Mouse (Mus musculus) lung, postnatal 4 days (tissue): ENCODE results near the gene Sympk.

Experiments used
- DNase-seq, 2 experiments: peaks; one replicate each; pipeline ENCODE4 v3.0.0; 2021

Gene Sympk

DNA sequence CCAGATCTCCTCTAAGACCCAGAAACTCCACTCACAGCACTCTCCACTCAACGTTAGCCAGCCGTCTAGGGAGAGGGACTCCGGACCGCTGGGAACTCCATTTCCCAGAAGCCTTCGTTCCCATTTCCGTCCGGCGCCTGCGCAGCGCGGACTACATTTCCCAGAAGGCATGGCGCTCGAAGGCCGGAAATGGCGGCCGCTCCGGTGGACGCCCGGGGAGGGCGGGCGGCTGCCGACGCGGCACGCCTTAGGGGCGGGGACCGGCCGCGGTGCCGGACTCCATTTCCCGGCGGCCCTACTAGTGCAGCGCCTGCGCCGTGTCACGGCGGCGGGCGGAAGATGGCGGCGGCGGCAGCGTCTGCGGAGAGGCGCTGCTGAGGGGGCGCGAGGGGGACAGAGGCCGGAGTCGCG lies at the start of gene Sympk:
Sympk (plus strand) TSS at position 282 of the 411 bp plus-strand sequence.
- DNase-seq = peak; percentile 97 to 98

DNA sequence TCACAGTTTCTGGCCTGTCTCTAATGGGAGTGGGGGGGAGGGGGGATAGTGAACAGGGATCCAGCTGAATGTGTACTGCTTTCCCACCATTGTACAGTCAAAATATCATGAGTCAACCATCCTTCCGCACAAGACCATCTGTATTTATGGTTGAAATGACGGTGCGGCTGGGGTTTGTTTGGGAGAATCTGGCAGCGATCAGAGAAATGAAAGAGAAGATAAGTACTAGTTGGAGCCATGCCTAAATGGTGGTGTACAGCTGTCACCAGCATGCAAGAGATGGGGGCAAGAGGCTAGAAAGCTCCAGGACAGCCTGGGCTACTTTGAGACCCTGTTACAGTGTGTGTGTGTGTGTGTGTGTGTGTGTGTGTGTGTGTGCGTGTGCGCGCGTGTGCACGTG lies 45.8 kb upstream of the Sympk start:
- DNase-seq = no peak

DNA sequence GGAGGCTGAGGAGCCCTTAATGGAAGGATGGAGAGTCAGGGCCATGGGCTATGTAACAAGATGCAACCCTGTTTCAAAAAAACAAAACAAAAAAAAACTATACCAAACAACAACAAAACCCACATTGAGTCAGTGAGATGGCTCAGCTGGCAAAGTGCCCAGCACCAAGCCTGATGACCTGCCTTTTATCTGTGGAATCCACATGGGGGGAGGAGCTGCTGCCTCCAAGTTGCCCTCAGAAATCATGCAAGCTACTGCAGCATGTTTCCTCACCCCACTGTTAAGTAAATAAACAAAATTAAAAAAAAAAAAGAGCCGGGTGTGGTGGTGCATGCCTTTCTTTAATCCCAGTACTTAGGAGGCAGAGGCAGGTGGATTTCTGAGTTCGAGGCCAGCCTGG lies 37.7 kb upstream of the Sympk start:
- no peak for DNase-seq

DNA sequence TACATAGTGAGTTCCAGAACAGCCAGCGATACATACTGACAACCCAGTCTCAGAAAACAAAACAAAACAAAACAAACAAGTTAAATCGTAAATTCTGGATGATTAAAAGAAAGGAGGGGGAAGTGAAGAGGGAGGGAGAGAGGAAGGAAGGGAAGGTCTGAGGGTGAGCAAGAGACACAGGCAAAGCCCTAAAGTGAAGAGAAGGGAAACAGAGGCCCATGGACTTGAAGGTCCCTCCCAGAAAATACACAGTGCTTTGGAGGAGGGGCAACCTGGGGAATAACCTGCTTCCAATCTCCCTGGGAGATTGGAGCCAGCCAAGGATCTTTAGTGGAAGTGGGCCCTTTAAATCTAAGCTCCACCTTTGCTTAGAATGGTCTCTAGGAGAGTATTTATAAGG lies 37.1 kb upstream of the Sympk start, which contains the start of gene Nanos2:
Nanos2 (plus strand) TSS at position 301 of the 400 bp plus-strand sequence.
- DNase-seq = no peak

DNA sequence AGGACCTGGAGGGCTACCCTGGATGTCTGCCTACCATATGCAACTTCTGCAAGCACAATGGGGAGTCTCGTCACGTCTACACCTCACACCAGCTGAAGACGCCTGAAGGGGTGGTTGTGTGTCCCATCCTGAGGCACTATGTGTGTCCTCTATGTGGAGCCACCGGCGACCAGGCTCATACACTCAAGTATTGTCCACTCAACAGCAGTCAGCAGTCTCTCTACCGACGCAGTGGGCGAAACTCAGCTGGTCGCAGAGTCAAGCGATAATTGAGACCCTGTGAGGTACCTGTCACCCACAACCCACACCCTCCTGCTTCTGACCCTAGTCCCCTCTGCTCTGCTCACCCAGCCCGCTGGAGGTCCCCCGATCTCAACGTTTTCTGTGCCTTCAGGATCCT lies 36.4 kb upstream of the Sympk start:
- no peak for DNase-seq

DNA sequence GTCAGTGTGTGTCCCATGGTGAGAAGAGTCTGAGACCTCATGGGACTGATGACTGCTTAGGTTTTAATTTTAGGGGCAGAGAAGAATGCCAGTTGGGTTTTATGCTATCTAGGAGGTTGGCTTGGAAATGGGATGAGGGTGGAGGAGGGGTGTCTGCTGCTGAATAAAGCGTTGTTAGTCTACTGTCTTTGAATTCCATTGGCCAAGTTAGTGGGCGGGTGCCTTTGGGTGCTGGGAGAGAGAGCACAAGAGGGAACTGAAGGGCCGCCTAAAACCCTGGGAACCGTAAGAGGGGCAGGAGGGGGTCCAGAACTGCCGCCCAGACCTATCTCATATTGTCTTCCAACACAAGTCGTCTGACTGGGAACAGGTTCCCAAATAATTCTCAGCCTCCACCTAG lies 35.4 kb upstream of the Sympk start:
- DNase-seq = no peak

DNA sequence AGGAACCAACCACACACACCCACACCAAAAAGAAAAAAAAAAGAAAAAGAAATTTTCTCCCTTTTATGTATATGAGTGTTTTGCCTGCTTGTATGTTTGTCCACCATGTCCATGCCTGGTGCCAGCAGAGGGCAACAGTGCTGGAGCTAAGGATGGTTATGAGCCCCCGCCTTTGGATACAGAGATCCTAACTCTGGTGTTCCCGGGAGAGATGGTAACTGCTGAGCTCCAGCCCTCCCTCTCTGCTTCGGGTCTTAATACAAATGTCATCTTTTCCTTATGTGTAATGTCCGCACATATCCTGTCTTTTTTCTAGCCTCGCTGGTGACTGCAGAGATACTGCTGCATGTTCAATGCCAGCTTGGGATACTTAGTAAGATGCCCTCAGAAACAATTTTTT lies 34.2 kb upstream of the Sympk start:
- no peak for DNase-seq

DNA sequence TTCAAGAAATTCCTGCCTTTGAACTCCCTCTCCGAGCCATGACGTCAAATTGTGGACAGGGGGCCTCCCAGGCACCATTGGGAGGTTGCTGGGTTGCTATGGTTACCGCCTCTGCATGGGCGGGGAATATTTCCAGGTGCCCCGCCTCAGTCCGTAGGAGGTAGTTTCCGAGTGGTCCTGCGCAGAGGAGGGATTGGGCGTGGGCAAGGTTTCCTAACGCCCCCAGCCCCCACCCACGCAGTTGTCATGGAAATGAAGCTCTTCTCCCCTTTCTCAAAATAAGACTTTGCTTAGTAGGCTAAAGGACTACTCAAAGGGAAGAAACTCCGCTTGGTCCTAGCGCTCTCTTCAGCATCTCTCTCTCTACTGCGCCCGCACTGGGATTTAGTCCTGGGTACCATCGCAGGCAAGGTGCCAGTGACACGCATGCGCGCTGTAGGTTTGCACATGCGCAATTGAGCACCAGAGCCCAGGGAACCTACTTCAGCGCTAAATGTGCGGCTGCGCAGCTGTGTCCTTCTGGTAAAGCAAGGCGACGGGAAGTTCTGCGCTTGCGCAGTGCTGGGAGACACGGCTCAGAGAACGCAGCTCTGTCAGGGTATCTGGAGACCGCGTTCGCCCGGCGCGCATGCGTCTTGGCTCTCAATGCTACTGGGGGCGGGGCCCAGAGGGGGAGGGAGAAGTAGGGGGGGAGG lies 33.4 kb upstream of the Sympk start, which contains the start of gene Mypop:
Mypop (plus strand) TSS at position 645 of the 695 bp plus-strand sequence.
- DNase-seq = peak; percentile 99 to 100

DNA sequence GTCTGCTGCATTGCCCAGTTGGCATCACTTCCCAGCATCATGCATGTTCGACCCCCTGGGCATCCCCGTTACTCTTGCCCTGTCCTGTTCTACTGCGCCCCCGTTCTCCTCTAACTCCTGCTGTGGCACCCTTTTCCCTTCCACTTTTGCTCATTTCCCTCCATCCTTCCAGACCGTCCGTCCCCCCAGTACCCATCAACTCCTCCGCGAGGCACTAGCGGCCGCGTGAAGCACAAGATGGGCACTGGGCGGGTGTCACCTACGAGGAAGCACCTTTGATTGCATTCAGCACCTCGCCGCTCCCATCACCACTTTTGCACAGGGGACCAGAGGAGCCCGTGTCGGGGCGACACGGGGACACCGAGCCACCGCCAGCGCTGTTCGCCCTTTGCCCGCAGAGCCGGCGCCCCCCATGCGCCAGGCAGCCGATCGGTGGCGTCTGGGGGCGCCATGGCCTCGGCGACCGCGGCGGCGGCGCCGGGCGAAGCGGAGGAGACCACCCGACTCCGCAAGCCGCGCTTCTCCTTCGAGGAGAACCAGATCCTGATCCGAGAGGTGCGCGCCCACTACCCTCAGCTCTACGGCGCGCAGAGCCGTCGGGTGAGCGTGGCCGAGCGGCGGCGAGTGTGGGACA lies 32.4 kb upstream of the Sympk start:
- DNase-seq = peak in 1 of 2 experiments; percentile 31

DNA sequence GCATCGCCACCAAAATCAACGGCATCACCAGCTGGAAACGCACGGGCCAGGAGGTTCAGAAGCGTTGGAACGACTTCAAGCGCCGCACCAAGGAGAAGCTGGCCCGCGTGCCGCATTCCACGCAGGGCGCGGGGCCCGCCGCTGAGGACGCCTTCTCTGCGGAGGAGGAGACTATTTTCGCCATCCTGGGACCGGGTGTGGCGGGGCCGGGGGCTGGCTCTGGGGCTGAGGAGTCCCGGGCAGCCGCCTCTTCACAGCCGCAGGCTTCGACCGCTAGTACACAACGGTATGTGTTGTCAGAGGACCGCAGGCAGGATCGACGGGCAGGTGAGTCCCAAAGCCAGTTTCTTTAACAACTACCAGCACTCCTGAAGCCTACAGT lies 31.9 kb upstream of the Sympk start:
- peak; percentile 33 to 46 for DNase-seq

DNA sequence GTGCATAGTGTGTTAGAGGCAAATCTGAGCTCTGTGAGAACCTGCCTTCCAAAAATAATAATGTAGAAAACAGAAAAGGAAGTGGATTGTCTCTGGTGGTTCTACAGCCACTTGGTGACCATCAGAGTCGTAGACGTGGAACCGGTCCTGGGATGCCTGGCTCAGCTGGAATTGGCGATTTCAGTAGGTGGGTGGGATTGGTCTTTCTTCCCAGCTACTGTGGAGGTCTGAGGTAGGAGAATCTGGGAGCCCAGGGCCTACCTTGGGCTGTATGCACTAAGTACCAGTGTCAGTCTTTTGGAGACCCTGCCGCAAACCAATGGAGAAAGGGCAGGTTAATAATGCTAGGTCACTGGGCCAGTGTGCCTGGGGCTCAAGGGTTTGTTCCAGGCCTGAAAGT lies 31.1 kb upstream of the Sympk start:
- DNase-seq = no peak

DNA sequence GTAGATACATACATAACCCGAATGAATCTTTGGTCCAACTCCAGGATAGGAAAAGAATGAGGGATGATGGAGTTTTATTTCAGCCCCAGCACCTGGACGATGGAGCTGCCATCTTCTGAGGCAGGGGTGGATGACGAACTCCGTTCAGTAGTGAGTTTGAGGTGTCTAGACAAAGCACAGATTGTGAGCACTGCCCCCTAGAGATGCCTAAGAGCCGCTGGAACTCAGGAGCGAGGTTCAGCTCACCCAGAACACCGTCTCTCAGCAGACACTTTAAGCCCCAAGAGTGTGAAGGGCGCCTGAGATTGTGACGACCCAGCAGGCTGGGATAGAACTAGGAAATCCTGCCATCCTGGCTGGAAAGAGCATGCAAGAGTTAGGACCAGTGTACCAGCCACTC lies 25.3 kb upstream of the Sympk start:
- DNase-seq = no peak

DNA sequence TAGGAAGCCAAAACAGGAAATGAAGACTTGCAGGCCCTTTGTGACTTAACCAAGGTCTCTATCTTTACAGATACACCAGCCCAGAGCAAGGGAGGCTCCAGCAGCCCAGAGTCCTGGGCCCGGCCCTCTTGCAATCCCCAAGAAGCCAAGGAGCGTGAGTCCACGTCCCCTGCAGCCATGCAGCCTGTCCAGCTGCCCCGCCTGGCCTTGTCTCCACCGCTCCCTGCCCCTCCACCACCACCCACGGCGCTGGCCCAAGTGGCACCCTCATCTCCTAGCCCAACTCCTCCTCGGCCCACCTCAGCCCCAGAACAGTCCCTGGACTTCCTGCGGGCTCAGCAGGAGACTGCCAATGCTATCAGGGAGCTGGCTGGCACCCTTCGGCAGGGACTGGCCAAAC lies 23.8 kb upstream of the Sympk start:
- DNase-seq = no peak

DNA sequence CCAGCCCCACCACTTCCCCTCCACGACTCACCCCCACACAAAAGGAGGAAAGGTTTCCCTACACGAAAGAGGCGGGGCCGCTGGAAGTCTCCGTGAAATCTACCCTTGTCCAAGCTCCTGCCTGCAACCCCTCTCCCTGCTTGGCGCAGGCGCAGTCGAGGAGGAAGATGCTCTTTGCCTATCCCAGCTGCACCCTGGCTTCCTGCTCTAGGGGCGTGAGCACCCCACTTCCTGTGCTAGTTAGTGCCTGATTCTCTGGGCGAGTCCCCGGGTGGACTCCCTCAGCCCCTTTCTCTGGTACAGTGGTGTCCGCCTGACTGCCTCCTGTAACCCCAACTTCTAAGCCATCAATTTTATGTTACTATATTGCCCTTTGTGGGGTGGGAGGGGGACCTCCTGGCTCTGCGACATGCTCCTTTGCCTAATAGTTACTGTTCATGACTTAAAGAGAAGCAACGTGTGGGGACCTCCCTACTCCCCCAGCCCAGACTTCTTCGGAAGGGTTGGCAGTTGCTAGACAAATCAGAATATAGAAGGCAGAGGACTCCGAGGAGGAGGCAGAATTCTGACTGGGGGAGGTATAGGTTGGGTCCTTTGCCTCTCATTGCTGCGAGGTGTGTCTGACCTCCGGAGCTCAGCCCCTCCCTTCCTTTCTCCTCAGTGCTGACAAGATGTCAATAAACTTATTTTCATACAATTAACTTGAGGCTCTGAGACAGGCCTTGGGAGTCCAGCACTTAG lies 22.9 kb upstream of the Sympk start:
- peak; percentile 82 to 89 for DNase-seq

DNA sequence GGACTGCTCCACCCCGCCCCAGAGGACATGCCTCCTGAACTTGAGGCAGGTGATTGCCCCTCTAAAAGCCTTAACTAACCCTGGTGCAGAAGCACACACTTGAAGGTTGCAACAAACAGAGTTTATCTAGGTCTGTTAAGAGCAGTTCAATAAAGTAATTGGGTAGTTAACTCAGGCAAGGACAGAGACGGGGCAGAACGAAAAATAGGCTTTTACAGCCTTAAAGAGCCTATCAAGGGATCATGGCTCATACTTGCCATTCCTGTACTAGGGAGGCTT lies 22.4 kb upstream of the Sympk start:
- no peak for DNase-seq

DNA sequence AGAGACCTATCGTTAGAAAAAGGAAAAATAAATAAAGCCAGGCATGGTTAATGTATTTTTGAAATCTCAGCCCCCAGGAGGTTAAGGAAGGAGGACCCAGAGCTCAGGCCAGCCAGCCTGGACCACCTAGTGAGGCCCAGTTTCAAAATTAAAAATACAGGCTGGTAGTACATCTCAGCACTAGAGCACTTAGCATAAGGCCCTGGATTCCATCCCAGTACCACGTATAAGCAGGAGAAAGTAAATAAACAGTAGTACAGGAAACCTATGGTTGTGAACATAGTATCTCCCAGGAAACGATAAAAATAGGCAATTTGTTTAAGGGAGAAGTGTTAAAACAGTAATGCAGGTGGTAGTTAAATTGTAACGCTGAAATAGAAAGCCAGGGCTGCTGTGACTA lies 22.1 kb upstream of the Sympk start:
- DNase-seq = no peak

DNA sequence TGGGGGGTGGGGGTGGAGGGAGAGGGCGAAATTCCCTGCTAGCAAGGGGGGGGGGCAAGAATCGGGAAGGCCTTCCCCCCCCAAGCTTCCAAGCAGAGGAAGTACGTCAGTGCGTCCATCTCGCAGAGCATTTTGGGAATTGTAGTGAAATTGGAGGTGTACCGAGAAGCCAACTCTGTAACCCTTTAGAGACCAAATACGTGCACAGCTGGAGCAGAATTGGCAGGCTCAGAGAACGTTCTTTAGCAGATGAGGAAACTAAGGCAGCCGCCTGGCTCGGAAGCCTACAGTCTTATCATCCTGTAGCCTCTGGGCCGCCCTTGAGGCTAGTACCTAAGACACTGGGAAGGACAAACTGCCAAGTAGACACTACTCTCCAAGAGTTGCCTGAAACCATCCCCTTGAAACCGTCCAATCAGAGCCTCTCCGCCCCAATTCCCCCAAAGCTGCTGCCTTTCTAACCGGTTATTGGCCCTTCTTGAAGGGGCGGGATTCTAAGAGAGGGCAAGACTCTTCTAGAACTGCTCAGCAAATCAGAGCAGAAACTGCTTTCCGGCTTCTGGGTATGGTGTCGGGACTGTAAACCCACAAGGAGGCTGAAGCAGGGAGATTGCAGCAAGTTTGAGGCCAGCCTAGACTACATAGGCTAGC lies 21.2 kb upstream of the Sympk start:
- peak; percentile 73 to 82 for DNase-seq

DNA sequence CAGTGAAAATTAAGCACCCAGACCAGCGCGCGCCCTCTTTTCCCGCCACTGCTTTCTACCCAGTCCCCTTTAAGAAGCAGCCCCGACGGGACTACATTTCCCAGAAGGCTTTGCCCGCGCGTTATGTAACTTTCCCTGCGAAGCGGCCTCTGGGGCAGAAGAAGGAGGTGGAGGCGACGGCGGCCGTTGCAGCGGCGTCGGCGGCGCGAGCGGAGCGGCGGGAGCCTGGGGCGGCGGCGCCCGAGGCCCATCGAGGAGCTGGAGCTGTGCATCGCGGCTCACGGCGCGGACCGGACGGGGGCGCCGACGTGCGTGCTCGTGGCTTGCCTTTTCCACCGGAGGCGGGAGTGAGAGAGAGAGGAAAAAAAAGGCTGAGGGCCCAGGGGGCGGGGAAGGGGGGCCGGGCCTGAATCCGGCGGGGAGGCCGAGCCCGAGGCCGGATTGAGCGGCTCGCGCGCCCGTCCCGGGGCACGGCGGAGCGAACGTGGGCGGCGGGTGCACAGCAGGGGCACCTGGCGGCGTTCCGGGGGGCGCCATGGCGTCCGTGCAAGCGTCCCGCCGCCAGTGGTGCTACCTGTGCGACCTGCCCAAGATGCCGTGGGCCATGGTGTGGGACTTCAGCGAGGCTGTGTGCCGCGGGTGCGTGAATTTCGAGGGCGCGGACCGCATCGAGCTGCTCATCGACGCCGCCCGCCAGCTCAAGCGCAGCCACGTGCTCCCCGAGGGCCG lies 20.1 kb upstream of the Sympk start, which contains the start of gene Irf2bp1:
Irf2bp1 (plus strand) TSS at position 143 of the 729 bp plus-strand sequence.
- DNase-seq = peak; percentile 95

DNA sequence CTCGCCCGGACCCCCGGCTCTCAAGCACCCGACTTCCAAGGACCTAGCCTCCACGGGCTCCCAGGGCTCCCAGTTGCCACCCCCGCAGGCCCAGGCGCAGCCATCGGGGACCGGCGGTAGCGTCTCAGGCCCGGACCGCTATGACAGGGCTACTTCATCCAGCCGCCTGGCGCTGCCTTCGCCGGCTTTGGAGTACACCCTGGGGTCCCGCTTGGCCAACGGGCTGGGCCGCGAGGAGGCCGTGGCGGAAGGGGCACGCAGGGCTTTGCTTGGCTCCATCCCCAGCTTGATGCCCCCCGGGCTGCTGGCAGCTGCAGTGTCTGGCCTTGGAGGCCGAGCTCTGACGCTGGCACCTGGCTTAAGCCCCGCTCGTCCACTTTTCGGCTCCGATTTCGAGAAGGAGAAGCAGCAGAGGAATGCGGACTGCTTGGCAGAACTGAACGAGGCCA lies 19.5 kb upstream of the Sympk start:
- DNase-seq = peak in 1 of 2 experiments; percentile 50

DNA sequence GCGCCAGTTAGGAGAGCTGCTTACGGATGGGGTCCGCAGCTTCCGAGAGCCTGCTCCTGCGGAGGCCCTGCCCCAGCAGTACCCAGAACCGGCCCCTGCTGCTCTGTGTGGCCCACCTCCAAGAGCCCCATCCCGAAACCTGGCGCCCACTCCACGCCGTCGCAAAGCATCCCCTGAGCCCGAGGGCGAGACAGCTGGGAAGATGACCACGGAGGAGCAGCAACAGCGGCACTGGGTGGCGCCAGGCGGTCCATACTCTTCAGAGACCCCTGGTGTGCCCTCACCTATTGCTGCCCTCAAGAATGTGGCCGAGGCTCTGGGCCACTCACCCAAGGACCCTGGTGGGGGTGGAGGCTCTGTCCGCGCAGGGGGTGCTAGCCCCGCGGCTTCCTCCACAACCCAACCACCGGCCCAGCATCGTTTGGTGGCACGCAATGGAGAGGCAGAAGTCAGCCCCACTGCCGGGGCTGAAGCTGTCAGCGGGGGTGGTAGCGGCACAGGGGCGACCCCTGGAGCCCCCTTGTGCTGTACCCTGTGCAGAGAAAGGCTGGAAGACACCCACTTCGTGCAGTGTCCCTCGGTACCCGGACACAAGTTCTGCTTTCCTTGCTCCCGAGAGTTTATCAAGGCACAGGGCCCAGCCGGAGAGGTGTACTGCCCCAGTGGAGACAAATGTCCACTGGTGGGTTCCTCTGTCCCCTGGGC lies 18.6 kb upstream of the Sympk start:
- DNase-seq = no peak

DNA sequence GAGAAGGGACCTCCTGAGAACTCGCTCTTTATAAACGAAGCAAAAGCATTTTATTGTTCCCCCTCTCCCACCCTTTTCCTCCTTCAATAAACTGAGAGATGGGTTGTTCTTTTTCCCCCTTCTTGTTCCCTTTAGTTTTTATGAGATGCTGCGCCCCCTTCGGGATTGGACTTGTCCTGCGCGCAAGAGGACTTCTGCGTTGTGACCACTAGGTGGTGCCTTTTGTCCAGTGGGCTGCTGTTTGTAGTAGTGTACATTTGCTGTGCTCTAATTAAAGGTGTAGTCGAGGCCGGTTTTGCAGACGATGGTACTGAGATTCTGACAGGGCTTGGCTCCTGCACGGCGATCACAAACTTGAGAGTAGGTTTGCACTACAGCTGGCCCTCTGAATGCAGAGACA lies 17.7 kb upstream of the Sympk start:
- DNase-seq = peak; percentile 87 to 91
